Mouse (Mus musculus): ENCODE data around the gene Ccdc162.
A peak's percentile ranks its signal among the peaks of the same experiment; 100 is the strongest.

The Ccdc162 gene

DNA sequence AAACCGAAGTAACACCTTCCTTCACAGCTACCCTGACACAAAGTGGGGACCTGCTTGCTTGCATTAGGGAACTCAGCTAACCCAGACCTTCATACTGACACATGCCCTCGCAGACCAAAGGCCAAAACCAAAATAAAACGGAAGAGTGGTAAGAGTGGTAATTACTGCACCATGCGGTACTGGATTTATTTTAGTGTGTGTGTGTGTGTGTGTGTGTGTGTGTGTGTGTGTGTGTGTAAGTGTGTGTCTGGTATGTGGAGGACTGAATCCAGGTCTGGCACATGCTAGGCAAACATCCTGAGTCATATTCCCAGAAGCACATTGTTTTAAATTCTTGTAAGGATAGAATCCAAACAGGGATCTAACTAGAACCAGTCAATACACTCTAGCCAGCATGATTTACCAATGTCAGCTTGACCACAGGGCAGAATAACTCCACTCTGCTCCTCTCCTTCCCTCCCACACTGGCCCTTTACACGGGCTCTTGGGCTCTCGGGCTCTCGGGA lies 140.1 kb downstream of the Ccdc162 start:
- DNase-seq (ENCODE audit: low spot score) = no peak

DNA sequence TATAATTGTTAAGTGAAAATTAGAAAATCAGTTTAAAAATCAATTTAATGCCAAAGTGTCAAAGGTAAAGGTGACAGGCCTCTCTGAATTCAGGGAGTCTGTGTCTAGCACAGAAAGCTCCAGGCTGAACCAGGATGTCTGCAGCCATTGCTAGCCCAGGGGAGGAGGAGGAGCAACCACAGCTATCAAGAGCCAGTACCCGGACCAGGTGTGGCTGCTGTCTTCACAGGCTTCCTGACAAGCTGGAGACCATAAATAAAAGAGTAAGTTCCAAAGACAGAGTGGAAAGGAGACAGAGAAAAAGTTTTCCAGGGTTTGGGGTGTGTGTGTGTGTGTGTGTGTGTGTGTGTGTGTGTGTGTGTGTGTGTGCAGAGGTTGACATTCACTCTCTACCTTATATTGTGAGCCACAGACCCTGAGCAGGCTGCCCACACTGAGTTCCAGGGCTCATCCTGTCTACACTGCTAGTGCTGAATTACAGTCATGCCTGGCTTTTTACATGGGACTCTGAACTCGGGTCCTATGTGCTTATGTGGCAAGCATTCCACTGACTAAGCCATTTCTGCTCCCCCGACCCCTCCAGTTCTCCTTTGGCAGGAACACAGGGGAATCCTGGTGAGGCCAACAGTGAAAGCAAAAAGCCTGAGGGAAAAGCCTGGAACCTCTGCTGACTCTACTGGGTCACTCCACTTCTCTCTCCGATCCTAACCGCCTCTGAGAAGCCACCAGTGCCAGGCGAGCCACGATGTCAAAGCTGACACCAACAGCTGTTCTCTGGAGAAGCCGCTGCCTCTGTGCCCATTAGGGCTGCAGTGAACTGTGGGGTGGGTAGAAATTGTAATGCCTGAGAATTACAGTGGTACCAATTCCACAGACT lies 140.7 kb downstream of the Ccdc162 start:
- no peak for DNase-seq (ENCODE audit: low spot score)

DNA sequence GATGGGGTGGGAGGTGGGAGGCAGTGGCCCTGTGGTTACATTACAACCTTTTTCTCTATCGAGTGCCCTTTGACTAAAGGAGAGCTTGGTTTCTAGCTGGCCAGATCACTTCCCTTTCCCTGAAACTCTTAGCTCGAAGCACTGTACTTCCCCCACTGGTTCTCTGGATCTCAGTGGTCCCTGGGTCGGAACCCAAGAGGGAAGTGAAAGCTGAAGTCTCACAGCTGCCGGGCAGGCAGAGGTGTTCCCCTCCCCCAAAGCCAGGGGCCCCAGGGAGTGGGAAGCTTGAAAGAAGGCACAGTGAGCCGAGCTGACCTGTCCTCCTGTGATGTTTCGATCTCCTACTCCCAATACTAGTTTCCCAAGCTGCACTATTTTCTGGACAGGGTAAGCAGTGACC lies 143.2 kb downstream of the Ccdc162 start:
- peak; percentile 59 for DNase-seq (ENCODE audit: low spot score)

DNA sequence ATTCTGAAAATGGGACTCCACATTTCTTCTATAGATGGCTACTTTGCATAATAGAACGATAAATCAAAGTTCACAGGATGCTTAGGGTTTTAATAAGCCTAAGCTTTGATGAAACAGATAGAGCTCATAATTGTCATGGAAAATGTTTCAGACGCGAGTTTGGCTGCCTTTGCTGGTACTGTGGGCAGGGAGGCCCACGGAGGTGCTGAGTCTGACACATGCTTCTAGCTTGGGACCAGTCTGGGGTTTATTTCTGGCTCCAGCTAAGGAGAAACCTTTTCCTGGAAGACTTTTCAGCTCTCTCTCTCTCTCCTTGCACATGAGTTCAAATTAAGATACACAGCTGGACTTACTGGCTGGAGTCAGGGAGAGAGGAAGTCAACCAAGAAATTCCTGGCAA lies 144.2 kb downstream of the Ccdc162 start:
- DNase-seq (ENCODE audit: low spot score) = no peak

DNA sequence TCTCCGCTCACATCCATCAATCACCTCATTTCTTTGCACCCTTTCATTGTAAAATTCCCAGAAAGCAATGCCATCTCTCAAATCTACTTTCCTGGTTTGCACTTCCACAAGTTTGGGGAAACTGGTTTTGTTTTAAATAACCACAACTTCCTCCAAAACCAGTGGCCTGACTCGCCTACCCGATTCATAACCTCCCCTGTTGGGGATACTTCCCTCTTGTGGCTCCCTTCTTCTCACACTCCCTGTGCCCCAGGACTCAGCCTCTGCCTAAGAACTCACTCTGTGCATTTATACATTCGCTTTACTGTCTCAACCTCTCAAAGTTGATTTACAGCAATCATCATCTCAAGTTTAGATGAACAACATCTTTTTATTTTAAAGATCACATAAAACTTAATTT lies 145.4 kb downstream of the Ccdc162 start:
- no peak for DNase-seq (ENCODE audit: low spot score)

DNA sequence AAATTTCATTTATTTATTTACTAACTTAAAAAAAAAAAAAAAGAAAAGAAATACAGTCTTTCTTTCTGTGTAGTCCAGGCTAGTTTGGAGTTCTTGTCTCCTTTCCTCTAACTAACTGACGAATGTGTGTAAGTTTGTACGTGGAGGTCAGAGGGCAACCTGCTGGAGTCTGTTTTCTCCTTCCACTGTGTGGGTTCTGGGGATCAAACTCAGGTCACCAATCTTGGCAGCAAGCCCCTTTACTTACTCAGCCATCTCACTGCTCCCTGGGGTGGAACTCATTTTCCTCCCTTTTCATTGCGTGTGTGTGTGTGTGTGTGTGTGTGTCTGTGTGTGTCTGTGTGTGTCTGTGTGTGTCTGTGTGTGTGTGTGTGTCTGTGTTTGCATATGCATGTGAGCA lies 148.1 kb downstream of the Ccdc162 start:
- no peak for DNase-seq (ENCODE audit: low spot score)

DNA sequence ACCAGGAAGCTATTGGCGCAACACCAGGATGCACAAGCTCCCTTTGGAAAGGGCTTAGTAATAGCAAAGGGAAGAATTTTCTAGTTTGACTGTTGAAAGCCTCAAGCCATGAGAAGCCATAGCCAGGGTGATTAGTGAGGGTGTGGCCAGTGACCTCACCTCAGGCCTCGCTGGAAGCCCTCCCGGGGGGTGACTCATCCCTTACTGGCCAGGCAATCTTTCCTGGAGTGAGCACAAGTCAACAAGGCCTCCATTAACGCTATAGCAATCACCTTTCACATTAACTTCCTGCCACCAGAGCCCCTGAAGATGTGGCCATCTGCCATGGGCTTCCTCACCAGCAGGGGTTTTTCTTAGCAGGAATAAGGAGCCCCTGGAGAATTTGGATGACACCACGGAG lies 151.3 kb downstream of the Ccdc162 start:
- DNase-seq (ENCODE audit: low spot score) = peak; percentile 19

DNA sequence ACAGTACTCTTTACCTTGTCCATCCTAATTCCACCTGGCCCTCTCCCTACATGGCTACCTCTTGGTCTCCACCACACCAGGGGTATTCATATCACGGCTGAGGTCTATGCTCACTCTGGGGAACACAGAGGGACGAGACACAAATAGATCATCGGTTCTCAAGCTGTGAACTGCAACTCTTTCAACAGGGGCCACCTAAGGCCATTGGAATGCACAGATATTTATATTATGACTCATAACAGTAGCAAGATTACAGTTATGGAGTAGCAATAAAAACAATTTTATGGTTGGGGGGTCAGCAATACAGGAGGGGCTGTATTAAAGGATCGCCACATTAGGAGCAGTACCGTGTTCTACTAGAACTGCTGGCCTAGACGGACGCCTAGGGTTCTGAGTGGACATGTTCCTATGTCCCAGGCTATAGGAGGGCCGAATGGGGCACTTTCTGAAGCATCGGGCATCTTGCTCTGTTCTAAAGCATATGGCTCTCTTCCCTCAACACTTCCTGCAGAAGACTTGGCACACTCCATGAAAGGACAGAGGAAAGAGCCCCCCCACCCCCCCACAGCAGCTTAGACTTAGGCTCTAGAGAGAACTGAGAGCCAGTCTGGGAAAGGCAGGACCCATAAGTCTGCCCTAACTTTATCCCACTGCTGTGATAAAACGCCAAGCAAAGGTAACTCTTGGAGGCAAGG lies 154.6 kb downstream of the Ccdc162 start:
- DNase-seq (ENCODE audit: low spot score) = no peak

DNA sequence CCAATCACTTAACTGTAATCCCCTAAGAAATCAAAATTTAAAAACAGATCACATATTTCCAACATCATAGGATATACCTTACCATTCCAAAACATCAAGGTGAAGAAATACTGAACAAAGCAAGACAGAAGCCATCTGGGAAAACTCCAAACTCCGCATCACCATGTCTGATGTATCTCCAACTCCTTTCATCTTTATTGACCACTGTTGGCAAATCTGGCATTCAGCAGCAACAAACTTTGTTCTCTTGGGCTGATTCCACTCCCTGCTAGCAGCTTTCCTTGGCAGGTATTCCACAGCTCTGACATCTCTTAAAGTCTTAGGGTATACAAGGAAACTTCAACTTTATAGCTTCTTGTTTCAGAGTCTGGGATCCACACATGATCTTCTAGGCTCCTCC lies 158.0 kb downstream of the Ccdc162 start:
- DNase-seq (ENCODE audit: low spot score) = no peak

DNA sequence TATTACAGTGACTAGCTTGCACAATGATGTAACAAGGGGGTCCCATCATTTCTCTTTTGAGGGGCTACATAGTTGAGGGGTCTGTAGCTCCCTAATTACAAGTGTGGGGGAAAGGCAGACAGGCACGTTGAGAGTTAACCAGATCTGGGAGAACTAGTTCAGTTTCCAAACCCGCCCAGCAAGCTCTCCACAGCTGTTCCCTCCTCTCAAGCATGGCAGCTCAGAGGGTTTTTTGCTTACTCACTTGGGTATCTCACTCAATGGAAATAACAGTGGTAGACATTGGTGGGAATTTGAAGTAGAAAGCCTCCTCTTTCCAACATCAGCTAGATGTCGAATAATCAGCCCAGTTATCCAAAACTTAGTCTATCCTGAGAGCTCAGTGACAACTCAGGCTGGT lies 161.4 kb downstream of the Ccdc162 start:
- no peak for DNase-seq (ENCODE audit: low spot score)

DNA sequence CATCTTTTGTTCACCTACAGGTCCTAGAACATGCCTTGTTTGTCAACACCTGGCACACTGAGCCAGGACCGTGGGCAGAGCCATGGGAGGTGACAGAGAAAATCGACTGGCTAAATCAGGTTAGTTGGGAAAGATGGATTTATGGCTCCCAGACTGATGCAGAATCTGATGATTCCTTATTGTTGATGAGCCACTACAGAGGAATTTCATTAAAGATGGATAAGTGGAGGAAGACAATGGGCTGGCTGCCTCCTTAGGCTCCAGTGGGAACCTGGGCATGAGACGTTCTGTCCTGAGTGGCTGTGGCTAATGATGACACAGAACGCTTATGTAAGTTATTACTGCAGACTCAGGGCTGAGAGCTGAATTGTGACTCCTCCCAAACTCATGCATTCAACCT lies 162.7 kb downstream of the Ccdc162 start:
- DNase-seq (ENCODE audit: low spot score) = no peak

DNA sequence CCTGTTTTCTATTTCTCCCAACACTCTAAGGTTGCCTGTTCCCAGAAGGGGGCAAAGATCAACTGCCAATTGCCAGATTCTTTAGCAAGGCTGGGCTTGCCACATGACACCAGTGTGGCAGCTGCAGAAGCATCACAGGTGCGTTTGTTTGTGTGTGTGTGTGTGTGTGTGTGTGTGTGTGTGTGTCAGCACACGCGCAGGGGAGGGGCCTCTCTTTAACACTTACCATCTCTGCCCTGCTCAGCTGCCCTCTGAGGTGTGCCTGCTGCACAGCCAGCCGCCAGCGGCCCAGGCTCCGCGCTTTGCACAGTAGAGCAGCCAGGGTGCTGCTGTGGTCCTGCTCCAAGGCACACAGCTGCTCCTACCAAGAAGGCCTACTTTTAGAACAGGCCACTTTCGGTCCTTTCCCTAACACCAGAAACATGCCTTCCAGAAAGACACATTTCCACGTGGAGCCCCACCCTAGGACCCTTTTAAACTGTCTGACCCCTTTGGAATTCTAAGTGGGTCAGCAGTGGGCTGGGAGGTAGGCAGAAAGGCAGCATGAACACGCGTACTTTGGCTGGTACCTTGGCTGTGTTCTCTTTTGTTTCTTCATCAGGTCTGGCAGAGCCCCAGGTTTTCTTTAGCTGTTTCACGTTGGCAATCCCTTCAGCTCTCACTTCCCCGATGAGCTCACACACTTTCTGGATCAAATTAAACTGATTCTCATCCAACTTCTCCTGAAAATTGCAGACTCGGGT lies 163.4 kb downstream of the Ccdc162 start:
- peak; percentile 32 for DNase-seq (ENCODE audit: low spot score)

DNA sequence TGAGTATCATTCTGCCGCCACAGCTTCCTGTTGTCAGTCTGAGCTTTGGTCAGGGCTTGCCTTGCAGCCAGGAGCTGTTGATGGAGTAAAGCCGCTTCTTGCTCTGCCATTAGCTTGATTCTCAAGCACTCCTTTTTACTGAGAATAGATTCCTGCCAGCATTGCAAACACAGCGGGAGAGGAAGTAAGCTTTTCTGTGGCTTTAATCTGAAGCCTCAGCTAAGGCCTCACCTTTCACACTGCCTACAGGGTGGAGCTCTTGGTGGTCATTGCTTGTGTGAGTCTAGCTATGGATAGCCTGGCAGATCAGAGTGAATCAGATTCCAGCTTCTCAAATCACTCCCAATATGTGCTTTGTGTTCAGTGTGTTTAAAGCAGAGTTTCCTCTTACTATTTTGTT lies 164.1 kb downstream of the Ccdc162 start:
- DNase-seq (ENCODE audit: low spot score) = no peak

DNA sequence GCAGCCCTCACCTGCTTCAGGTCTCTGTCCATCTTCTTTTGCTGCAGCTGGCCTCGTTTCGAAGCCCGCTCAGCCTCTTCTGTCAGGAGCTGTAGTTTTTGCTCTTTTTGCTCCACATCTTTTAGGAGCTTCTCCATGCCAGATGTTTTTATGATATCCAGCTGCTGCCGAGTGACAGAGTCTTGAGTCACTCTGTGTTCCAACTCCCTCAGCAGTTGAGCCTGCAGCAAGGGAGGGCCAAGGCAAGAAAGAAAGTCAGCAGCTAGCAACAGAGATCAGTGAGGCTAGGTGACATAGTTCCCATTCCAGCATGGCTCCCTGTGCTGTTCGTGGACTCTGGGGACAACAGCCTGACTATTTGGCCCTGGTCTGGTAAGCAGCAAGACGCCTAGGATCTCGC lies 165.7 kb downstream of the Ccdc162 start:
- DNase-seq (ENCODE audit: low spot score) = no peak

DNA sequence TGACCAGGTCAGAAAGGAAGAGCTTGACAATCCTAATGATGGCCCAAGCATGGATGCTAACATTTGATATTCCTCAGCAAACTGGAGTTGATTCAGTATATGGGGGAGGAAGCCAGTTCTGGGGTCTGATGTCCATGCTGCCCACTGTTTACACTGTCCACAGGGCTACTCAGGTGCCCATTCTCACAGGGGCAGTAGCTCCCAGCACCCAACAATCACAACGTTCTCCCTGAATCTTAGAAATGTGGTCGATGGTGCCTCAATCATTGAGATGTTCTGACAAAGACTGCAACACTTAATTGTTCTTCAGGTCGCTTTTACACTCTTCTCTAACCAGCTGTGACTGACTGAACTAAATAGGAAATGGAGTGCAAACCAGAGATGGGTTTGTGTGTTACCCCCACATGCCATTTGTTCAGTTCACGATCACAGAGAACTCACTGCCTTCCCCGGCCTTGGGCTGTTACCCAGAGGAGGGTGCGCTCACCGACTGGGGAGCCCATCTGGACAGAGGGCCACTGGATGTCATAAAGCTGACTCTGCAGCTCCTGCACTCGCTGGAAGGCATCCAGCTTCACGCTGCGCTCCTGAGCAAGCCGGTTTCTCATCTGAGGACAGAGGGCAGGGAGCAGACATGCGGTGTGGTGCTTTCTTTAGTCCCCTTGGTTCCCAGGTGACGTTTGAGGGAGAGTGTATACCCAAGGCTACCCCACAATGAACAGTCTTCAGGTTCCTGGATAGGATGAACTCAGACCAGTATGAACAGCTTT lies 169.9 kb downstream of the Ccdc162 start:
- no peak for DNase-seq (ENCODE audit: low spot score)

DNA sequence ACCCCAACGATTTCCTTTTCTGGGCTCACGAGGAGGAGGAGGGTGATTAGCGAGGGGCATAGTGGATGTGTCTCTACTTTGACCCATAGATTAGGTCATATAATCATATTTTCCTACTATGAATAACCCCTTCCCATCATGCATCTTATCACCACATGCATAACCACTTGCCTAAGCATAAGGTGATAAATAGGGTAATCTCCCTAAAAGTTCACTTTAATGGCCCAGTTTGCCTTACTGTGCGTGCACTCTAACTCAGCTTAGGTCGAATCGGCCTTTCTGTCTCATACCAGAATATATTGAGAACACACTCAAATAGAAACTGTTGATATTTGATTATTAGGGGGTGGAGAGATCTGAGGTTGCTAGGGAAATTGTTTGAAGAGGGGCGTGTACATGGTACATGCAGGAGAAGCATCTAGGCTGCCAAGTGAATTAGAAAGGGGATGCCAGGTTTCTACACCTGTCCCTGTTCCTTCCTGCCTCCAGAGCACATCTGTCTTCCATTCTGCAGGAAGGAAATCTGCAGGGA lies 171.1 kb downstream of the Ccdc162 start:
- DNase-seq (ENCODE audit: low spot score) = no peak

DNA sequence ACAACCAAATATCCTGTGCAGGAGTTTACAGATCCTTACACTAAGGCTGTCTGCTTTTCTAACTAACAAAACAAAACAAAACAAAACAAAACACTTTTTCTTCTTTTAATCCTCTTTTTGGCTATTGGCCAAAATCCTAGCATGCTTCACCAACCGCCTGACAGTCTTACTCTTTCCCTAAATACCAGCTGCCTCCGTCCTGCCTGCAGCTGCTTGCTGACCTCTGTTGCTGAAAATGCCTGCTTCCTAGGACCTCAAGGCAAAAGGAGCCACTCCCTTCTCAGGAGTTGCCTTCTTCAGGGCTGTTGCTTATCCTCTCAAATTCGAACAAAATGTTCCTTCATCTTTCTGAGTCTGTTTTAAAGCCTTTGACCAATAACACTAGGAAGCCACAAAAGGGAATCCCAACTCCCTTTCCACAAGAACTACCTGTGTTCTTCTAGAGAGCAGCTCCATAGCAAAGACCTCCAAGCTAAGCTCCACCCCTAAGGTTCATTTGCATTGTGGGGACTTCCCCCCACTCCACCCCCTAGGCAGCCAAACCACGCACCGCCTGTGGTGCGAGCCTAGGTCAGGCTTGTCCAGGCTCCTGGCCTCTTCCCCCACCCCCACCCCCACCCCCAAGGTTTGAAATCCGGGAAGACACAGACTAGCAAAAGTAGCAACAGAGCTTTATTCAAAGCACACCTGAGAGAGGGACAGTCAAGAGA lies 171.8 kb downstream of the Ccdc162 start:
- no peak for DNase-seq (ENCODE audit: low spot score)

DNA sequence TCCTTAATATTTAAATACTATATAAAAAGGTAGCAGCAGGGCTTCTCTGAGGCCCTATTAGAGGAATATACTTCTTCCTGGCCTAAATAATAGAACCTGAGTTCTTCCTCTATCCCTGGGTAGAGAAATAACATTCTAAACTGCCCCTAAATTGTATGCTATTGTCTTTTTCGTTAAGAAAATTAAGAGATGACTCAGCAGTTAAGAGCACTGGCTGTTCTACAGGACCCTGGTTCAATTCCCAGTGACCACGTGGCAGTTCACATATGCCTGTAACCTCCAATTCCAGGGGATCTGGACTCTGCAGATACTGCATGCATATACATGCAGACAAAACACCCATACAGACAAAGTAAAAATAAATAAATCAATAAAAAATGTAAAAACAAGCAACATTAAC lies 172.6 kb downstream of the Ccdc162 start:
- DNase-seq (ENCODE audit: low spot score) = no peak

DNA sequence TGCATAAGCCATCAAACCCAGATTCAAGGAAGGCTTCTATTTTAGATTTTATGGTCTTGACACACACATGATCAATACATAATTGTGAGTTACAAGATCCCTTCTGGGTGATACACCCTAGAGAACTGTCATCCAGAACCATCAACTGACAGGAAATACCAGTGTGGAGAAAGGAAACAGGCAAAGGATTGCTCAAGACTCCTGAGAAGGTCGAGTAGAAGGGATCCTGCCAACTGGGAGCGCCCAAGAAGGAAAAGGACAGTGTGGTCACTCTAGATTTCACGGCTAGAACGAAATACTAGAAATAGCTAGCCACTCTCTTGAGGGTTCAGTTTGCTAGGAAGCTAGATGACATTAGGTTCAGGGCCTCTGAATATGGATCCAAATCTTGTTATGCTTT lies 173.0 kb downstream of the Ccdc162 start:
- no peak for DNase-seq (ENCODE audit: low spot score)

DNA sequence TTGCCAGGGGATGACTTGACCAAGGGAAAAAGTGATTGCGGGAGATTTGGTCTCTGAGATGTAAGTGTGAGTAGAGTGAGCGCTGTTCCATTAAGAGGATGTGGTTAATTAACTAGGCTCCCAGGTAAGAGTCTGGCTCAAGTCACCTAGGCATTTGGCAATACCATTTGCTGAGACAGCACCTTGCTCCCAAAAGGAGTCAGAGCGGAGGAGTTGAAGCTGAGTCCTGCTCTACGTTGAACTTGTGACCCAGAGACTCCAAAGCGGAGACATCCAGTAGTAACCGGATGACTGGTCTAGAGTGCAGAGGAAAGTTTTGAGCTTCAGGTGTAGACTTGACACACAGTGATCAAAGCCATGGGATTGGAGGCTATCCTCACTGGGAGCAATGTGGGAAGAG lies 174.4 kb downstream of the Ccdc162 start:
- no peak for DNase-seq (ENCODE audit: low spot score)

DNA sequence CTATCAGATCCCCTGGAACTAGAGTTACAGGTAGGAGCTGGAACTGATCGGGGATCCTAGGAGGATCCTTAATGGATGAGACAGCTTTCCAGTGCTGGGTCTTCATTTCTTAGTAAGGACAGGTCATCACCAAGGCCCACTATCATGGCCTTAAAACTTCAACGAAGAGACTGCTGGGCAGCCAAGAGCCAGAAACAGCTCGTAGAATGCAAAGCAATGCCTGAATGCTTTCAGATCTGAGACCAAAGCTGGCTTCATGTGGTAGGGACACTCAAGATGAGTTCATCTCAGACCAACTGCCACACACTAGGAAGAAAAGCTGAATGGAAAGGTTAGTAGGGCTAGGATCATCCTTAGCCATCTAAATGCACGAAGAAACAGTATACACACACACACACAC lies 177.4 kb downstream of the Ccdc162 start:
- no peak for DNase-seq (ENCODE audit: low spot score)

All from lung, postnatal 25 days (tissue).